Mouse (Mus musculus) E14TG2a.4 (cell line): ENCODE measurements around the gene Wdr93.

Source experiments
- H3K27me3 ChIP-seq: 2 replicates; pipeline ENCODE4 v1.6.1; 2014; ENCODE audit warnings: low read length, control low read depth; ENCODE audit not compliant: insufficient read depth
- H3K36me3 ChIP-seq: 2 replicates; pipeline ENCODE4 v1.6.1; 2014; ENCODE audit warnings: low read length, control low read depth; ENCODE audit not compliant: insufficient read depth
- H3K4me1 ChIP-seq: replicated peaks from 2 replicates; pipeline ENCODE4 v1.6.1; 2014; ENCODE audit warnings: low read depth, low read length, control low read depth
- H3K4me3 ChIP-seq: replicated peaks from 2 replicates; pipeline ENCODE4 v1.5.1; 2014; ENCODE audit warnings: mild to moderate bottlenecking, low read length
- H3K9me3 ChIP-seq: 2 replicates; pipeline ENCODE4 v1.6.1; 2014; ENCODE audit warnings: low read length, control low read depth
- CTCF ChIP-seq: conservative IDR thresholded peaks from 2 replicates; pipeline ENCODE4 v1.5.1; 2014; ENCODE audit warnings: low read length
- NANOG ChIP-seq: IDR thresholded peaks from 2 replicates; pipeline ENCODE4 v1.6.1; 2014; ENCODE audit warnings: borderline replicate concordance, low read length, mixed read lengths
- POU5F1 ChIP-seq: IDR thresholded peaks from 2 replicates; pipeline ENCODE4 v1.6.1; 2014; ENCODE audit warnings: low read length, borderline replicate concordance

Wdr93 gene

DNA sequence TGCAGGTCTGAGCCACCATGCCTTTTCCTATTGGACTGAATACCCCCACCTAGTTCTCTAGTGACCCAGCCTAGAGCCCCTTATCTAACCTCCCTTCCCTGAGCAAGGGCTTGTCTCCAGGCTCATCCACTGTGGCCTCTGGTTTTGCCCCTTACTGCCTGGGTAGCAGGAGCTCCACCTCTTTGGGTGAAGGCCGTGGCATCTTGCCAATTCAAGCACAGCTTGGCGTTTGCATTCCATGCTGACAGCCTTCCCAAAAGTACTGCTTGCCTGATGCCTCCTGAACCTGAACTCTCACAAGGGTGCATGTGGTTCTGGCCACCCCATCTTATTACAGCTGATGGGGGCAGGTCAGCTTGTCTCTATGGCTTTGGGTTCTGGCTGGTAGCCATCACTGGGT lies 60.9 kb downstream of the Wdr93 start:
- Histone ChIP-seq H3K4me1 (peaks cover 14% of the 10 kb centered on the region), H3K4me3 (no peak overlapping the region), H3K9me3 (no peaks in the 10 kb centered on the region; the same call in 1 of the 2 replicates), H3K27me3 (peaks cover 45% of the 10 kb centered on the region), H3K36me3 (no peaks in the 10 kb centered on the region)
- no peak for TF ChIP-seq CTCF

DNA sequence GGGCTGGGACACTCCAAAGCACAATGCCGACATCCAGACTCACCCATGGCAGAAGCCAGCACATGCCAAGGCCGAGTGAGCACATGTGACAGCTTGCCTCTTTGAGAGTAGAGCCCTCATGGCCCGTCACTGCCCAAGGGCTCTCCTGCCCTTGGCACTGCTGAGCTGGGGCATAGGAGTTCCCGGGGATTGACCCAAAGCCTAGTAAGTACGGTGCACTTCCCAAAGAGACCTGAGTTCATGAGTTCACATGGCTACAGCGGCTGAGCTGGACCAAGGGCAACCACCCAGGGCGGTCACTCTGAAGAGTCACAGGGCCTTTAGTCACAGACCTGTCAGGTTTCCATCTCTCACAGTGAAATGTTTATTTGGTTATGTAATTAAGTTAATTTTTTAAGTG lies 65.6 kb downstream of the Wdr93 start:
- Histone ChIP-seq H3K9me3 (no peaks in the 10 kb centered on the region; the same call in 1 of the 2 replicates), H3K27me3 (peaks cover 56% of the 10 kb centered on the region), H3K4me3 (no peak overlapping the region), H3K4me1 (peaks cover 24% of the 10 kb centered on the region), H3K36me3 (no peaks in the 10 kb centered on the region)
- TF ChIP-seq CTCF: no peak
- TF ChIP-seq POU5F1: no peak
- TF ChIP-seq NANOG: no peak

DNA sequence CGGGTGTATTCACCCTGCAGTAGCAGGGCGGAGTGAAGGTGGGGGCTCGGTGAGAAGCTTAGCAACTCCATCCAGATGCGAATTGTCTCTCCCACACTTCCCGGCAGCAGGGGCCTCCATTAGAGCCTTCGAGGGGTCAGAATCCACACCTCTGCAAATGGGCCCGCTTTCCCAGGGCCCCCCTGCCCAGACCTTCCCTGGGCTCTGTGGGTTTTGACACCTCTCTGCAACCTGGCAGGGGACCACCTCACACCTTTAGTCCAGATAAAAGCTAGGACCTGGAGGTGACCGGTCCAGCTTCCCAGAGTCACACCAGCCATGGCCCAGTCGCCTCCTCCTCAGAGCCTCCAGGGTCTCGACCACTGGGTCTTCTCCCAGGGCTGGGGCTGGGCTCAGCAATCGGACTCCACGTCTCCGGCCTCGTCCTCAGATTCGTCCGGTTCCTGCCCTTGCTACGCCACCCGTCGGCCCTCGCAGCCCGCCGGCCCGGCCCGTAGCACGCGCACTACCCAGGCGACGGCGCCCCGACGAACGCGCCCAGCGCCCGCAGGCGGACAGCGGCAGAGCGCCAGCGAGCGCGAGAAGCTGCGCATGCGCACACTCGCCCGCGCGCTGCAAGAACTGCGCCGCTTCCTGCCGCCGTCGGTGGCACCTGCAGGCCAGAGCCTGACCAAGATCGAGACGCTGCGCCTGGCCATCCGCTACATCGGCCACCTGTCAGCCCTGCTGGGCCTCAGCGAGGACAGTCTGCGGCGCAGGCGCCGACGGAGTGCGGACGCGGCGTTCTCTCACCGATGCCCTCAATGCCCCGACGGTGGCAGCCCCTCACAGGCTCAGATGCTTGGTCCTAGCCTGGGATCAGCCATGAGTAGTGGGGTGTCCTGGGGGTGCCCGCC lies 67.9 kb downstream of the Wdr93 start, which contains the start of gene Mesp2:
Gene Mesp2, plus strand, starts transcription at position 117 of the 896 bp plus-strand sequence.
- Histone ChIP-seq H3K4me1 (peaks cover 36% of the 10 kb centered on the region), H3K27me3 (peaks cover 50% of the 10 kb centered on the region), H3K9me3 (no peaks in the 10 kb centered on the region; the same call in 1 of the 2 replicates), H3K36me3 (no peaks in the 10 kb centered on the region), H3K4me3 (peak within 1 kb of the TSS; percentile 72)
- TF ChIP-seq CTCF: no peak
- TF ChIP-seq NANOG: no peak
- no peak for TF ChIP-seq POU5F1

DNA sequence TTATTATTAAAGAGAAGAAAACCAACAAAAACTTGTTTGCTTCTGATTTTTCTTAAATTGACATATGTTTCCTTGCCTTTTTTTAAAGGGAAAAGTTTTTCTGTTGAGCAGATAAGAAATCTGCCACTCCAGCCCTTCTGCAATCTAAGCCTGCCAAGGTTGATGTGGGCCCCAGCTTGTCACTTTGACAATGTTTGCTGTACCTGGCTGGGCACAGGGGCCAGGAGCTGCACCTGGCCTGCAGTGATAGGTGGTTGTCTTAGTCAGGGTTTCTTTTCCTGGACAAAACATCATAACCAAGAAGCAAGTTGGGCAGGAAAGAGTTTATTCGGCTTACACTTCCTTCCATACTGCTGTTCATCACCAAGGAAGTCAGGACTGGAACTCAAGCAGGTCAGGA lies 70.4 kb downstream of the Wdr93 start:
- Histone ChIP-seq H3K4me3 (no peak overlapping the region), H3K4me1 (peaks cover 57% of the 10 kb centered on the region), H3K9me3 (no peaks in the 10 kb centered on the region; the same call in 1 of the 2 replicates), H3K27me3 (peaks cover 48% of the 10 kb centered on the region), H3K36me3 (no peaks in the 10 kb centered on the region)
- TF ChIP-seq CTCF (no peak), NANOG (no peak), POU5F1 (no peak)

DNA sequence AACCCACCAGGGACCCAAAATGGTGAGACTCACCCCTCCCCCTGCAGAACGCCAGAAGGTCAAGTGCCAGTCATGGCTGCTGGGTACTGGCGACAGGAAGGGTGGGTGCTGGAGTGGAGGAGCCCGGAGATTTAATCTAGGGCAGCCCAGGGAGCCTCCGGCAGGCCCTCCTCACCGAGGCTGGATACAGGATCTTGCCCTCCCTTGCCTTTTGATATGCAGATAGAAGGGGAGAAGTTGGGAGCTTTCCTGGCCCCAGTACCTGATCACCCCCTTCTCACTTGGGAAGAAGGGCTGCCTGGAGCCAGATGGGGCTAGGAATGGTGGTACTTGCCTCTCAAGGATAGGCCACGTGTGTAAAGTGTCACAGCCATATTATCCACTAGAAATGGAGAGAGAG lies 75.4 kb downstream of the Wdr93 start:
- Histone ChIP-seq H3K27me3 (0 out of 2 replicates have a peak, but pooled peaks cover 9% of the 10 kb centered on the region), H3K4me3 (peak overlapping the region; percentile 30), H3K36me3 (no peaks in the 10 kb centered on the region), H3K9me3 (no peaks in the 10 kb centered on the region), H3K4me1 (peaks cover 76% of the 10 kb centered on the region)
- TF ChIP-seq NANOG (no peak), POU5F1 (peak; percentile 70; the same call in 1 of the 2 replicates), CTCF (no peak)

DNA sequence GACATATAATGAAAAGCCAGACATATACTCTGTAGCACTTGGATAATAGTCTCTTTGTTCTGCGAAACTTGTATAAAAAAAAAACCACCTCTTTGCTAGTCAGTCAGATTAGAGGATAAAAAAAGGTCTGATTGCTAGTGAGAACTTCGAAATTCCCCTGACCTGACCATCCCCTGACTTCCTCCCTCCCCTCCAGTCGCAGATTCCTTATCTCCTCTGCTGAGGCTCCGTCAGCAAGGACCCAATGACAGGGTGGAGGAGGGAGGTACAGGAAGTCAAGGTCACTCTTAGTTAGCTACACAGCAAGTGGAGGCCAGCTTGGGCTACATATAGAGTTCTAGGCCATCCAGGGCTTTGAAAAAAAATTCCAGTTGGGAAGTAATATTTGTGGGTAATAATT lies 76.6 kb downstream of the Wdr93 start:
- Histone ChIP-seq H3K27me3 (0 out of 2 replicates have a peak, but pooled peaks cover 6% of the 10 kb centered on the region), H3K9me3 (no peaks in the 10 kb centered on the region), H3K4me3 (peak overlapping the region; percentile 35; the same call in 1 of the 2 replicates), H3K36me3 (no peaks in the 10 kb centered on the region), H3K4me1 (peaks cover 70% of the 10 kb centered on the region)
- no peak for TF ChIP-seq NANOG
- no peak for TF ChIP-seq CTCF
- TF ChIP-seq POU5F1: no peak

DNA sequence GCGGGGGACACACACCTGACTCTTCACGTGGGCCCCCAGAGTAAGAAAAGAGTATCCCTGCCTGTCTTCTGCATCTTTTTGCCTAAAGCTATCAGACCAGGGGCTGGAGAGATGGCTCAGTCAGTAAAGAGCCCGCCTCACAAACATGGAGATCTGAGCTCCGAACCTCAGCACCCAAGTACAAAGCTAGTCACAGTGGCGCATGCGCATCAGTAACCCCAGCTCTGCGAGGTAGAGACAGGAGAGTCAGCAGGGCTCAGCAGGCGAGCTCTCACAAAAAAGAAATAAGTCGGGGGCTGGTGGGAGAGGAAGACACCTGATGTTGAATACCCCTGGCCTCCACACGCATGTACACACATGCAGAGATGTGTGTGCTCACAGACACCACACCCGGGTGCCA lies 77.0 kb downstream of the Wdr93 start:
- Histone ChIP-seq H3K4me1 (peaks cover 65% of the 10 kb centered on the region), H3K36me3 (no peaks in the 10 kb centered on the region), H3K27me3 (0 out of 2 replicates have a peak, but pooled peaks cover 6% of the 10 kb centered on the region), H3K9me3 (no peaks in the 10 kb centered on the region), H3K4me3 (peak overlapping the region; percentile 35; the same call in 1 of the 2 replicates)
- TF ChIP-seq NANOG (no peak), CTCF (no peak), POU5F1 (no peak)

DNA sequence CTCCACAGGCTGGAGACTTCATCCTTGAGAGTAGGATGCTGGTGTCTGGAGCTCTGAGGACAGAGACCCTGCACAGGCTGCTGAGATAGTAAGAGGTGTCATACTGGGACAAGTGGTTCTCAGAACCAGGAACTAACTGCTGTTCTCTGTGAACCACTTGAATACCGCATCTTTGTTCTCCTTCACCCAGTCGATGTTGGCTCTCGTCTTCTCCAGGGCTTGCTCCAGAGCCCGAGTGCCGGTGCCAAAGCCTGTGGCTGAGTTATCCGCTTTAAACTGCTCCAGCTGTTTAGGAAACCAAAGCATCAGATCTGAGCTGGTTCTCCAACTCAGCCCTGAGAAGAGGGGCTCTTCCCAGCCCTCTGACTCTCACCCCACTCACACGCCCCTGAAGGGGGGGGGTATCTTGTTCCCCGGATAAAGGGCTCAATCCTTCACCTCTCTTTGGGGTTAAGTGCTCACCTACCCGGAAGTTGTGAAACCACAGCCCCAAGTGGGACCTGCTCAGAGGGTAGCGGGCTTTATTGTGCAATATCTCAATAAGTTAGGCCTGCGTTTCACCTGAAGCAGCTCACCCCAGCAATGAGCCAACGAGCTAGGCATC lies 79.2 kb downstream of the Wdr93 start:
- no peak overlapping the region for H3K4me3 ChIP-seq

More for the DNA sequence above, 79.2 kb downstream of the Wdr93 start:
- Histone ChIP-seq H3K27me3 (no peaks in the 10 kb centered on the region), H3K36me3 (peaks cover 21% of the 10 kb centered on the region), H3K4me1 (peaks cover 62% of the 10 kb centered on the region), H3K9me3 (no peaks in the 10 kb centered on the region)
- TF ChIP-seq NANOG (no peak), POU5F1 (no peak), CTCF (no peak)
